Mouse (Mus musculus) testis, adult 2 months (tissue): ENCODE results near the gene Ccnq.

Experiments used
- CTCF ChIP-seq: fragments of 200-500 bp; IDR thresholded peaks from 2 replicates; pipeline ENCODE4 v1.5.1; 2012; ENCODE audit warnings: low read depth, mild to moderate bottlenecking, inconsistent platforms, low read length, moderate library complexity; ENCODE audit not compliant: control insufficient read depth, insufficient read depth, insufficient replicate concordance
- POLR2A ChIP-seq: fragments of 200-500 bp; IDR thresholded peaks from 2 replicates; pipeline ENCODE4 v1.6.1; 2012; ENCODE audit warnings: low read depth, mild to moderate bottlenecking, inconsistent platforms, low read length, moderate library complexity; ENCODE audit not compliant: control insufficient read depth

DNA sequence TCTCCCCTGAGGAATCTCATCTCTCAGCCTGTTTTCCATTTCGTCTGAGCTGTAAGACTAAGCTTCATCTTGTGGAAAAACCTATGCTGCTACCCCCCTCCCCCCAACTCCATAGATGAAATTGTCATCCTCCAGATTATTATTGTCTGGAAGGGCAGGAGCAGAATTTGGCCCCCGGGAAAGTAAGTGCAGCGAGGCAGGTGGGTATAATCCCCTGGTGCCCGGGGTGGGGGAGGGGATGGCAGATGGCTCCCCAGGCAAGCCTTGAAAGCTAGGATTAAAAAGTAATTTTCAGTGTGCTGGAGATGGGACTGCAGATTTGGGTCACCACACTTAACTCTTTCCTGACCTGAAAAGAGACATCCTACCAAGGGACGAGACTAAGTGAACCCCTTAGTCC, 10.7 kb upstream of the Ccnq start:
- TF ChIP-seq POLR2A: no peak
- no peak for TF ChIP-seq CTCF
